Mouse (Mus musculus) liver, embryonic 12.5 days (tissue): ENCODE data around the gene C2cd4a. TPM values are rescaled to one million over a fixed set of nuclear protein-coding genes. Genes with fewer than 3 reads are reported as not detected.

Source experiments
- ATAC-seq: fragments of 200-750 bp; cut with Nextera tagmentation; 2 replicates; pipeline ENCODE4 v1.8.0; 2017; ENCODE audit warnings: moderate number of reproducible peaks, mild to moderate bottlenecking, moderate library complexity
- H3K27ac ChIP-seq: fragments of 300-500 bp; sonication (generic); 2 replicates; pipeline ENCODE4 v1.5.1; 2016; ENCODE audit warnings: mild to moderate bottlenecking
- H3K27me3 ChIP-seq: fragments of 300-500 bp; sonication (generic); replicated peaks from 2 replicates; pipeline ENCODE4 v1.6.1; 2016; ENCODE audit warnings: mild to moderate bottlenecking, moderate library complexity
- H3K36me3 ChIP-seq: fragments of 300-500 bp; sonication (generic); 2 replicates; pipeline ENCODE4 v1.6.1; 2016; ENCODE audit warnings: mild to moderate bottlenecking, moderate library complexity
- H3K4me1 ChIP-seq: fragments of 300-500 bp; sonication (generic); 2 replicates; pipeline ENCODE4 v1.6.1; 2016
- H3K4me2 ChIP-seq: fragments of 300-500 bp; sonication (generic); 2 replicates; pipeline ENCODE4 v1.6.1; 2016; ENCODE audit warnings: mild to moderate bottlenecking, moderate library complexity
- H3K4me3 ChIP-seq: fragments of 300-500 bp; sonication (generic); 2 replicates; pipeline ENCODE4 v1.5.1; 2016; ENCODE audit warnings: mild to moderate bottlenecking, moderate library complexity
- H3K9ac ChIP-seq: fragments of 300-500 bp; sonication (generic); 2 replicates; pipeline ENCODE4 v1.6.1; 2016; ENCODE audit warnings: mild to moderate bottlenecking, moderate library complexity
- H3K9me3 ChIP-seq: fragments of 300-500 bp; sonication (generic); replicated peaks from 2 replicates; pipeline ENCODE4 v1.6.1; 2016; ENCODE audit warnings: mild to moderate bottlenecking, moderate library complexity
- WGBS: fragments of 180-500 bp; shearing (Covaris S2); methylation state at CpG from one replicate; pipeline ENCODE4 v1.1.7; 2016; ENCODE audit not compliant: insufficient replicate concordance; 5-methylcytosine and 5-hydroxymethylcytosine counted together
- polyA plus RNA-seq: library from polyadenylated mRNA; unstranded; fragments of >200 nt; fragmentation: Nextera tagmentation; extraction: Ambion mirVana; gene quantifications from 2 replicates; pipeline ENCODE4 v1.2.1, GENCODE M21; 2016

The C2cd4a gene
- polyA plus RNA-seq, 1 experiment from 2014 or later, result 6.5 TPM

- H3K27me3 ChIP-seq, result peaks cover 14% of the 10 kb centered on the region
- no peak overlapping the region for H3K27ac ChIP-seq
- WGBS, result 53% methylated on average over 5 of the region's 5 CpGs
- H3K9me3 ChIP-seq, result no peaks in the 10 kb centered on the region
- ATAC-seq, result no peak
- no peak overlapping the region for H3K4me2 ChIP-seq
- H3K4me3 ChIP-seq, result no peak overlapping the region
- H3K36me3 ChIP-seq, result no peaks in the 10 kb centered on the region
- no peak overlapping the region for H3K9ac ChIP-seq
- peaks cover 6% of the 10 kb centered on the region; the same call in 1 of the 2 replicates for H3K4me1 ChIP-seq
Observed at GRCm38 (mm10) chr9:67807000-67807399, 25.1 kb downstream of the C2cd4a start.

DNA sequence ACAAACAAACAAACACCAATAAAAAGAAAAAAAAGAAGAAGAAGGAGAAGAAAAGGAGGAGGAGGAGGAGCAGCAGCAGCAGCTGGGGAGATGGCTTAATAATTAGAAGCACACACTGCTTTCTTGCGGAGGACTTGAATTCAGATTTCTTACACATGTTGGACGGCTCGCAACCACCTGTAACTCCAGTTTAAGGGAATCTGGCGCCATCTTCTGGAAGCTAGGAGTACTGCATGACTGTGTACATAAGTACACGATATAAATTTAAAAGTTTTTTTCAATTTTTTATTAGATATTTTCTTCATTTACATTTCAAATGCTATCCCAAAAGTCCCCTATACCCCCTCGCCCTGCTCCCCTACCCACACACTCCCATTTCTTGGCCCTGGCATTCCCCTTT is 29.9 kb downstream of the C2cd4a start:
- Histone ChIP-seq H3K9ac (no peak overlapping the region), H3K4me1 (peaks cover 4% of the 10 kb centered on the region; the same call in 1 of the 2 replicates), H3K4me2 (no peak overlapping the region), H3K27me3 (peaks cover 14% of the 10 kb centered on the region), H3K4me3 (no peak overlapping the region), H3K36me3 (no peaks in the 10 kb centered on the region), H3K9me3 (no peaks in the 10 kb centered on the region), H3K27ac (no peak overlapping the region)
- ATAC-seq, result no peak
- WGBS, result 21% methylated on average over 6 of the region's 6 CpGs

- Histone ChIP-seq H3K9ac (no peak overlapping the region), H3K4me3 (no peak overlapping the region), H3K27me3 (peaks cover 17% of the 10 kb centered on the region), H3K4me1 (no peaks in the 10 kb centered on the region), H3K9me3 (no peaks in the 10 kb centered on the region), H3K36me3 (no peaks in the 10 kb centered on the region), H3K4me2 (no peak overlapping the region), H3K27ac (no peak overlapping the region)
- WGBS, result 56% methylated on average over 14 of the region's 14 CpGs
- no peak for ATAC-seq
Observed at GRCm38 (mm10) chr9:67799078-67799819, 32.9 kb downstream of the C2cd4a start.

DNA sequence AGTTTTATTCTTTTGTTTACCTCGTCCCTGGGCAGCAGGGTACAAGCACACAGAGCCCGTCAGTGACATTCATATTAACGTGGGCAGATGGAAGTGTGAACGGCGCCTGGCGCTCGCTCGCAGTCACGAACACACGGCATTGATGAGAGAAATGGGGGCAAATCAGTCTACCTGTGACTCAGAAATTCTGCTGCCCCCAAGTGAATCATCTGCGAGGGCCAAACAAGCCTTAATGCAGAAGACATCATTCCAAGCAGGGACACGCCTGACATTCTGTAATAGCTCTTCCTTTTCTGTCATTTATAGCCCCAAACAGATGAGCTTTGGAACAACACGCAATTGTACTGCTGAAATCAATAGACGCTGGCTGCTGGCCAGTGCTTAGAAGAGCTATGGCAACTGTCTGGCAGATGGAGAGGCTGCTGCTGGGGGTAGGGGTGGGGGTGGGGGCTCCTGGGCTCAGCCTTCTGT is 36.9 kb downstream of the C2cd4a start:
- Histone ChIP-seq H3K4me1 (no peaks in the 10 kb centered on the region), H3K9me3 (no peaks in the 10 kb centered on the region), H3K36me3 (no peaks in the 10 kb centered on the region), H3K27ac (no peak overlapping the region), H3K4me3 (no peak overlapping the region), H3K4me2 (no peak overlapping the region), H3K9ac (no peak overlapping the region), H3K27me3 (peaks cover 14% of the 10 kb centered on the region)
- WGBS, result 63% methylated on average over 14 of the region's 14 CpGs
- ATAC-seq, result no peak

GRCm38 (mm10) chr9:67794668-67795067 is 37.5 kb downstream of the C2cd4a start:
- H3K4me1 ChIP-seq, result no peaks in the 10 kb centered on the region
- no peak overlapping the region for H3K4me3 ChIP-seq
- ATAC-seq, result no peak
- H3K4me2 ChIP-seq, result no peak overlapping the region
- H3K9ac ChIP-seq, result no peak overlapping the region
- H3K9me3 ChIP-seq, result no peaks in the 10 kb centered on the region
- H3K27ac ChIP-seq, result no peak overlapping the region
- H3K36me3 ChIP-seq, result no peaks in the 10 kb centered on the region
- WGBS, result 73% methylated on average over 4 of the region's 4 CpGs
- H3K27me3 ChIP-seq, result peaks cover 14% of the 10 kb centered on the region

GRCm38 (mm10) chr9:67794216-67794615 is 37.9 kb downstream of the C2cd4a start:
- Histone ChIP-seq H3K4me1 (no peaks in the 10 kb centered on the region), H3K27me3 (peaks cover 14% of the 10 kb centered on the region), H3K27ac (no peak overlapping the region), H3K9me3 (no peaks in the 10 kb centered on the region), H3K4me3 (no peak overlapping the region), H3K36me3 (no peaks in the 10 kb centered on the region), H3K9ac (no peak overlapping the region), H3K4me2 (no peak overlapping the region)
- no peak for ATAC-seq
- 67% methylated on average over 1 of the region's 1 CpGs for WGBS

DNA sequence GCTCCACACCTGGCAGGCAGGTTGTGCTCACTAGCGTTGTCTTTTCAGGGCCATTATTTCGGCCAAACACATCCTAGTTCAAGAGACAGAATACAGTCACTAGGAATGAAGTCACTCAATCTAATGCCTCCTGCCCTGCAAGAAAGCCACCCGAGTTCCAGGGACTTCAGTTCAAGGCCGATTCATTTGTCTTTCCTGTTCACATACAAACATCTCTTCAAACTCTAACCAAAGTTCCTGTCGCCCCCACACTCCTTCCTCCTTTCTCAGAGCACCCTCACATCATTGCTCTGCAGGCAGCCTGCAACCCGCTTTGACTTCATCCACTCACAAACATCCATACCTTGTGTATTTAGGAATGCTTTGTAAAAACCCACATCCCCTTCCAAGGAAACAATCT is 38.6 kb downstream of the C2cd4a start:
- peaks cover 14% of the 10 kb centered on the region for H3K27me3 ChIP-seq
- H3K9me3 ChIP-seq, result no peaks in the 10 kb centered on the region
- H3K27ac ChIP-seq, result no peak overlapping the region
- no peaks in the 10 kb centered on the region for H3K4me1 ChIP-seq
- no peak overlapping the region for H3K4me3 ChIP-seq
- H3K36me3 ChIP-seq, result no peaks in the 10 kb centered on the region
- no peak overlapping the region for H3K9ac ChIP-seq
- ATAC-seq, result no peak
- H3K4me2 ChIP-seq, result no peak overlapping the region
- 34% methylated on average over 6 of the region's 6 CpGs for WGBS

- Histone ChIP-seq H3K27ac (no peak overlapping the region), H3K27me3 (peaks cover 14% of the 10 kb centered on the region), H3K9me3 (no peaks in the 10 kb centered on the region), H3K4me1 (no peaks in the 10 kb centered on the region), H3K4me3 (no peak overlapping the region), H3K9ac (no peak overlapping the region), H3K36me3 (no peaks in the 10 kb centered on the region), H3K4me2 (no peak overlapping the region)
- 53% methylated on average over 5 of the region's 5 CpGs for WGBS
- ATAC-seq, result no peak
Observed at GRCm38 (mm10) chr9:67792405-67792804, 39.7 kb downstream of the C2cd4a start.

GRCm38 (mm10) chr9:67787671-67788070 is 44.5 kb downstream of the C2cd4a start:
- no peaks in the 10 kb centered on the region; the same call in none of the 2 replicates for H3K27me3 ChIP-seq
- no peaks in the 10 kb centered on the region for H3K36me3 ChIP-seq
- no peak overlapping the region for H3K9ac ChIP-seq
- peaks cover 6% of the 10 kb centered on the region; the same call in 1 of the 2 replicates for H3K9me3 ChIP-seq
- H3K27ac ChIP-seq, result no peak overlapping the region
- H3K4me3 ChIP-seq, result no peak overlapping the region
- no peaks in the 10 kb centered on the region for H3K4me1 ChIP-seq
- no peak for ATAC-seq
- 50% methylated on average over 6 of the region's 6 CpGs for WGBS
- H3K4me2 ChIP-seq, result no peak overlapping the region

DNA sequence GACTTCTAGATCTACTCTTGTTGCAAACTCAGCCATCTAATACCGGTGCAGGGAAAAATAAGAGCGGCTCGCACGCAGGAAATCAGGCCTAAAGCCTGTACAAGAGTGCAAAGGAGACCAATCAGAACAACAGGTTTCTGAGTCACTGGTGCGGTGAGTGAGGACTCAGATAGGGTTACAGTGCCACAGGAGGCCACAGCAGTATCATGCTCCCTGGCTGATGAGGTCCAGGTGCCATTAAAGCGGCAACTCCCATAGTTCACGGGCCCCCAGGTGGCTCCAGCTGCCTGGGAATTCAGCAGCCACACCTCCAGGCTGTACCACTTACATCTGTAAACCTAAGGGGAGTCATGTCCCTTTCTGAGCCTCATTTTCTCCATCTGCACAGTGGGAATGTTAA is 45.8 kb downstream of the C2cd4a start:
- 76% methylated on average over 7 of the region's 7 CpGs for WGBS
- ATAC-seq, result no peak

DNA sequence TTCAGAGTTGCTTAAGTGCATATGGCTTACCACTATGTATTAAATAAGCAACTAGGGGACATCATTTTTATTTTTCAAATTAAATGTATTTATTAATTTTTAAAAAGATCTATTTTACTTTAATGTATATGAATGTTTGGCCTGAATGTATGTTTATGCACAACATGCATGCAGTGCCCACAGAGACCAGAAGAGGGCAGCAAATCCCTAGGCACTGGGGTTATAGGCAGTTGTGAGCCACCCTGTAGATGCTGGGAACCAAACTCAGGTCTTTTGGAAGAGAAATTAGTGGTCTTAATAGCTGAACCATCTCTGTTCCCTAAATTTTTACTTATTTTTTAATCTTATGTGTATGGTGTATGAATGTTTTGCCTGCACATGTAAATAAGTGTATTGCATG is 48.2 kb downstream of the C2cd4a start:
- peaks cover 6% of the 10 kb centered on the region; the same call in 1 of the 2 replicates for H3K9me3 ChIP-seq
- H3K27me3 ChIP-seq, result peaks cover 12% of the 10 kb centered on the region; the same call in 1 of the 2 replicates
- no peak overlapping the region for H3K9ac ChIP-seq
- H3K4me1 ChIP-seq, result no peaks in the 10 kb centered on the region
- H3K4me2 ChIP-seq, result no peak overlapping the region
- no peak overlapping the region for H3K27ac ChIP-seq
- ATAC-seq, result no peak
- H3K36me3 ChIP-seq, result no peaks in the 10 kb centered on the region
- H3K4me3 ChIP-seq, result no peak overlapping the region

More for the DNA sequence above, 45.8 kb downstream of the C2cd4a start:
- Histone ChIP-seq H3K9me3 (peaks cover 6% of the 10 kb centered on the region; the same call in 1 of the 2 replicates), H3K9ac (no peak overlapping the region), H3K27me3 (peaks cover 5% of the 10 kb centered on the region; the same call in 1 of the 2 replicates), H3K4me1 (no peaks in the 10 kb centered on the region), H3K27ac (no peak overlapping the region), H3K36me3 (no peaks in the 10 kb centered on the region), H3K4me2 (no peak overlapping the region), H3K4me3 (no peak overlapping the region)

DNA sequence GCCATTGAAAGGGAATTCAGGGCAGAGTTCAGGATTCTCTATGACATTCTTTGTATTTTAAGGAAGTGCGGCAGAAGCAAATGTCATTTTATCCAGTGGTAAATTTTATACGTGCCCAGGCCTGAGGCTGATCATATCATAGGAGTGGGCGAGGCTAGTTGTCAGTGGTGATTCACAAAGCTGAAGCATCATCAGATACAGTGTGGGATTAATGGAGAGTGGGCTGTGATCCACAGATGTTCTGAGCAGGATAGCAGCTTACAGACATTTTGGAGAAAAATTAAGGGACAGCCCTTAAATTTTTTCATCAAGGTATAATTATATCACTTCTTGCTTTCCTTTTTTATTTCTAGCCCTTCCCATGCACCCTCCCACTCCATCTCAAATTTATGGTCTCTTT is 48.7 kb downstream of the C2cd4a start:
- peaks cover 12% of the 10 kb centered on the region; the same call in 1 of the 2 replicates for H3K27me3 ChIP-seq
- 80% methylated on average over 3 of the region's 3 CpGs for WGBS
- H3K36me3 ChIP-seq, result no peaks in the 10 kb centered on the region
- no peak for ATAC-seq
- H3K4me2 ChIP-seq, result no peak overlapping the region
- H3K9me3 ChIP-seq, result peaks cover 6% of the 10 kb centered on the region; the same call in 1 of the 2 replicates
- H3K4me3 ChIP-seq, result no peak overlapping the region
- no peak overlapping the region for H3K27ac ChIP-seq
- H3K9ac ChIP-seq, result no peak overlapping the region
- no peaks in the 10 kb centered on the region for H3K4me1 ChIP-seq
